Mouse (Mus musculus) MEL (cell line): ENCODE measurements around the gene Grin3b. TPM values are rescaled to one million over a fixed set of nuclear protein-coding genes. Genes with fewer than 3 reads are reported as not detected.

Experiments
- DNase-seq: peaks from one replicate; pipeline ENCODE4 v3.0.0; 2011; ENCODE audit warnings: low read depth, low spot score
- H3K27ac ChIP-seq: 2 replicates; pipeline ENCODE4 v1.5.1; 2012; ENCODE audit warnings: low read depth, mild to moderate bottlenecking, control low read depth, low read length, moderate library complexity; ENCODE audit not compliant: control insufficient read depth
- H3K27me3 ChIP-seq, 2 experiments: fragments of 150-350 bp in 1 of 2; sonication (generic) in 1 of 2; 2 replicates each; pipeline ENCODE4 v1.6.1; 2012; ENCODE audit warnings: low read length in 2 of 2, mild to moderate bottlenecking in 2 of 2, improper control_type of control experiment in 1 of 2, moderate library complexity in 1 of 2; ENCODE audit not compliant: insufficient read depth in 2 of 2, control insufficient read depth in 1 of 2
- H3K36me3 ChIP-seq, 2 experiments: 2 replicates each; pipeline ENCODE4 v1.6.1; 2012 to 2014; ENCODE audit warnings: low read length in 2 of 2, improper control_type of control experiment in 1 of 2, inconsistent platforms in 1 of 2, mild to moderate bottlenecking in 1 of 2; ENCODE audit not compliant: insufficient read depth in 2 of 2, control insufficient read depth in 1 of 2
- H3K4me1 ChIP-seq, 2 experiments: fragments of 150-350 bp in 1 of 2; sonication (generic) in 1 of 2; 2 replicates each; pipeline ENCODE4 v1.6.1; 2012; ENCODE audit warnings: low read length in 2 of 2, improper control_type of control experiment in 1 of 2, mild to moderate bottlenecking in 1 of 2; ENCODE audit not compliant: insufficient read depth in 2 of 2, control insufficient read depth in 1 of 2
- H3K4me3 ChIP-seq, 2 experiments: fragments of 150-350 bp in 1 of 2; sonication (generic) in 1 of 2; 2 replicates each; pipeline ENCODE4 v1.5.1; 2012; ENCODE audit warnings: low read depth in 2 of 2, low read length in 2 of 2, mild to moderate bottlenecking in 2 of 2, moderate library complexity in 2 of 2, control low read depth in 1 of 2, improper control_type of control experiment in 1 of 2; ENCODE audit not compliant: control insufficient read depth in 1 of 2, insufficient read depth in 1 of 2
- H3K79me2 ChIP-seq: 2 replicates; pipeline ENCODE4 v1.6.1; 2012; ENCODE audit warnings: mild to moderate bottlenecking, low read length, moderate library complexity; ENCODE audit not compliant: control insufficient read depth, poor library complexity, insufficient read depth
- H3K9ac ChIP-seq: 2 replicates; pipeline ENCODE4 v1.6.1; 2012; ENCODE audit warnings: low read depth, mild to moderate bottlenecking, control low read depth, low read length, moderate library complexity; ENCODE audit not compliant: control insufficient read depth, poor library complexity, severe bottlenecking
- H3K9me3 ChIP-seq: fragments of 150-350 bp; sonication (generic); replicated peaks from 2 replicates; pipeline ENCODE4 v1.6.1; 2012; ENCODE audit warnings: mild to moderate bottlenecking, low read length, improper control_type of control experiment, moderate library complexity; ENCODE audit not compliant: insufficient read depth
- BHLHE40 ChIP-seq: IDR thresholded peaks from 2 replicates; pipeline ENCODE4 v1.6.1; 2012; ENCODE audit warnings: low read depth, mild to moderate bottlenecking, inconsistent platforms, low read length, improper control_type of control experiment, borderline replicate concordance
- CHD1 ChIP-seq: IDR thresholded peaks from 2 replicates; pipeline ENCODE4 v1.6.1; 2012; ENCODE audit warnings: low read depth, mild to moderate bottlenecking, inconsistent platforms, low read length, improper control_type of control experiment
- CTCF ChIP-seq, 3 experiments: IDR thresholded peaks in 2 of 3; conservative IDR thresholded peaks in 1 of 3; 2 replicates each; pipeline ENCODE4 v1.5.1; 2011 to 2012; ENCODE audit warnings: low read length in 3 of 3, low read depth in 2 of 3, mild to moderate bottlenecking in 2 of 3, improper control_type of control experiment in 1 of 3, inconsistent platforms in 1 of 3, mixed read lengths in 1 of 3, moderate library complexity in 1 of 3; ENCODE audit not compliant: control insufficient read depth in 1 of 3, insufficient read depth in 1 of 3, poor library complexity in 1 of 3, severe bottlenecking in 1 of 3
- EP300 ChIP-seq, 2 experiments: IDR thresholded peaks; 2 replicates each; pipeline ENCODE4 v1.6.1; 2011; ENCODE audit warnings: improper control_type of control experiment in 2 of 2, low read length in 2 of 2, low read depth in 1 of 2, mild to moderate bottlenecking in 1 of 2
- ETS1 ChIP-seq: IDR thresholded peaks from 2 replicates; pipeline ENCODE4 v1.6.1; 2012; ENCODE audit warnings: low read depth, mild to moderate bottlenecking, inconsistent platforms, low read length, improper control_type of control experiment, moderate library complexity
- JUND ChIP-seq: IDR thresholded peaks from 2 replicates; pipeline ENCODE4 v1.6.1; 2011; ENCODE audit warnings: low read depth, mild to moderate bottlenecking, improper control_type of control experiment, low read length
- KAT2A ChIP-seq: conservative IDR thresholded peaks from 2 replicates; pipeline ENCODE4 v1.6.1; 2012; ENCODE audit warnings: low read depth, low read length, improper control_type of control experiment, inconsistent platforms
- MAFK ChIP-seq: IDR thresholded peaks from 2 replicates; pipeline ENCODE4 v1.6.1; 2011; ENCODE audit warnings: low read depth, mild to moderate bottlenecking, low read length, improper control_type of control experiment, borderline replicate concordance
- MAX ChIP-seq: IDR thresholded peaks from 2 replicates; pipeline ENCODE4 v1.6.1; 2011; ENCODE audit warnings: low read length, improper control_type of control experiment
- MAZ ChIP-seq: IDR thresholded peaks from 2 replicates; pipeline ENCODE4 v1.6.1; 2012; ENCODE audit warnings: low read depth, mild to moderate bottlenecking, inconsistent platforms, low read length, improper control_type of control experiment
- MEF2A ChIP-seq: IDR thresholded peaks from 2 replicates; pipeline ENCODE4 v1.6.1; 2014; ENCODE audit warnings: low read depth, mild to moderate bottlenecking, inconsistent platforms, low read length, improper control_type of control experiment; ENCODE audit not compliant: poor library complexity, insufficient replicate concordance, severe bottlenecking; ENCODE audit errors: extremely low read depth
- MXI1 ChIP-seq: IDR thresholded peaks from 2 replicates; pipeline ENCODE4 v1.6.1; 2011; ENCODE audit warnings: mild to moderate bottlenecking, low read depth, low read length, improper control_type of control experiment
- MYC ChIP-seq: IDR thresholded peaks from 2 replicates; pipeline ENCODE4 v1.6.1; 2011; ENCODE audit warnings: low read depth, mild to moderate bottlenecking, low read length, improper control_type of control experiment, moderate library complexity
- NELFE ChIP-seq: IDR thresholded peaks from 2 replicates; pipeline ENCODE4 v1.6.1; 2011; ENCODE audit warnings: low read depth, low read length, improper control_type of control experiment
- NRF1 ChIP-seq: IDR thresholded peaks from 2 replicates; pipeline ENCODE4 v1.6.1; 2014; ENCODE audit warnings: low read depth, mild to moderate bottlenecking, inconsistent platforms, low read length, improper control_type of control experiment, moderate library complexity; ENCODE audit not compliant: poor library complexity, insufficient read depth, severe bottlenecking
- POLR2A ChIP-seq, 2 experiments: IDR thresholded peaks; 2 replicates each; pipeline ENCODE4 v1.6.1; 2011 to 2012; ENCODE audit warnings: low read length in 2 of 2, mild to moderate bottlenecking in 2 of 2, control low read depth in 1 of 2, improper control_type of control experiment in 1 of 2, low read depth in 1 of 2, moderate library complexity in 1 of 2; ENCODE audit not compliant: control insufficient read depth in 1 of 2, insufficient read depth in 1 of 2, poor library complexity in 1 of 2
- POLR2AphosphoS2 ChIP-seq: IDR thresholded peaks from 2 replicates; pipeline ENCODE4 v1.6.1; 2011; ENCODE audit warnings: low read length, improper control_type of control experiment
- POLR2AphosphoS5 ChIP-seq: IDR thresholded peaks from 2 replicates; pipeline ENCODE4 v1.6.1; 2012; ENCODE audit warnings: low read depth, borderline replicate concordance, mild to moderate bottlenecking, inconsistent platforms, low read length, moderate library complexity, mixed read lengths
- RAD21 ChIP-seq: IDR thresholded peaks from 2 replicates; pipeline ENCODE4 v1.6.1; 2011; ENCODE audit warnings: mild to moderate bottlenecking, low read depth, low read length, improper control_type of control experiment
- RCOR1 ChIP-seq: IDR thresholded peaks from 2 replicates; pipeline ENCODE4 v1.6.1; 2012; ENCODE audit warnings: low read depth, mild to moderate bottlenecking, inconsistent platforms, low read length, improper control_type of control experiment
- SIN3A ChIP-seq: IDR thresholded peaks from 2 replicates; pipeline ENCODE4 v1.6.1; 2012; ENCODE audit warnings: low read length, improper control_type of control experiment, inconsistent platforms
- TBP ChIP-seq: IDR thresholded peaks from 2 replicates; pipeline ENCODE4 v1.8.0; 2011; ENCODE audit warnings: low read depth, low read length, improper control_type of control experiment
- UBTF ChIP-seq: IDR thresholded peaks from 2 replicates; pipeline ENCODE4 v1.6.1; 2012; ENCODE audit warnings: low read depth, mild to moderate bottlenecking, inconsistent platforms, low read length, improper control_type of control experiment, moderate library complexity, borderline replicate concordance; ENCODE audit not compliant: insufficient read depth
- USF1 ChIP-seq: IDR thresholded peaks from 2 replicates; pipeline ENCODE4 v1.6.1; 2014; ENCODE audit warnings: low read depth, mild to moderate bottlenecking, inconsistent platforms, low read length, improper control_type of control experiment, moderate library complexity
- USF2 ChIP-seq, 2 experiments: IDR thresholded peaks; 2 replicates each; pipeline ENCODE4 v1.6.1; 2011 to 2012; ENCODE audit warnings: improper control_type of control experiment in 2 of 2, low read length in 2 of 2, borderline replicate concordance in 1 of 2, inconsistent platforms in 1 of 2, low read depth in 1 of 2, mild to moderate bottlenecking in 1 of 2; ENCODE audit not compliant: insufficient read depth in 1 of 2
- ZC3H11A ChIP-seq: IDR thresholded peaks from 2 replicates; pipeline ENCODE4 v1.6.1; 2012; ENCODE audit warnings: low read depth, mild to moderate bottlenecking, inconsistent platforms, low read length, improper control_type of control experiment
- ZMIZ1 ChIP-seq: IDR thresholded peaks from 2 replicates; pipeline ENCODE4 v1.6.1; 2012; ENCODE audit warnings: low read depth, mild to moderate bottlenecking, inconsistent platforms, low read length, improper control_type of control experiment, moderate library complexity
- ZNF384 ChIP-seq: IDR thresholded peaks from 2 replicates; pipeline ENCODE4 v1.6.1; 2012; ENCODE audit warnings: low read depth, mild to moderate bottlenecking, inconsistent platforms, low read length, improper control_type of control experiment
- polyA plus RNA-seq, 2 experiments: library from polyadenylated mRNA; stranded (reverse) in 1 of 2; unstranded in 1 of 2; fragments of >175 nt in 1 of 2; fragments of >200 nt in 1 of 2; gene quantifications; 2 replicates each; pipeline versions ENCODE4 v1.2.1 to v1.2.4; 2012; ENCODE audit warnings: low replicate concordance in 2 of 2, low read depth in 1 of 2; ENCODE audit not compliant: insufficient read length in 2 of 2, insufficient read depth in 1 of 2, missing spikeins in 1 of 2
- total RNA-seq: library from RNA; depleted of rRNA; stranded (reverse); fragments of 300-350 nt; gene quantifications from 2 replicates; pipeline ENCODE4 v1.2.3, GENCODE M21; 2012

Grin3b gene
- total and polyA plus RNA-seq, 3 experiments = 0.42 to 1.1 TPM; not detected in 1

DNA sequence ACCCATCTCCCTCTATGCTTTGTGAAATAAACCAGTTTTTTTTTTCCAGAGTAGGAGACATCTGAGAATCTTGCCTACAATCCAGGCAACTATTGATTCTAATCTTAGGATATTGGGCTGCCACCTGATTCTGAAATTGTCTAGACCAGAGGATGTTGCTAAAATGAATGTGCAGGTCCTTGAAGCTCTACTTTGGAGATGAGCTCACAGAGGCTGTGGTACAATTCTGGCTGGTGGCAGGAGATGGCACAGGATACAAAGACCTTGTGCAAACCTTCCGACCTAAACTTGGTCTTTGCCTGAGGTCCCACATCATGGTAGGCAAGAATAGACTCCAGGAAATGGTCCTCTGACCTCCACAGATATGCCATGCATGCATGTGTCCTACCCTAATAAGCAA lies 25.1 kb downstream of the Grin3b start:
- Histone ChIP-seq H3K79me2 (peaks cover 5% of the 10 kb centered on the region; the same call in 1 of the 2 replicates), H3K9ac (peak overlapping the region; percentile 66; the same call in 1 of the 2 replicates), H3K27me3 (no peaks in the 10 kb centered on the region), H3K4me3 (no peak overlapping the region), H3K9me3 (no peaks in the 10 kb centered on the region), H3K36me3 (peaks cover 0 to 17% of the 10 kb centered on the region in 2 experiments; a peak in 2 of 4 replicates), H3K4me1 (peaks cover 14 to 26% of the 10 kb centered on the region in 2 experiments), H3K27ac (peak overlapping the region; percentile 93)
- DNase-seq = no peak
- no peak for TF ChIP-seq BHLHE40
- TF ChIP-seq POLR2A (IDR thresholded peaks at IDR 0.05; ENCODE audit: control insufficient read depth in 1 of 2, insufficient read depth in 1 of 2, low read depth in 1 of 2, low read length in 2 of 2, poor library complexity in 1 of 2) = no peak

GRCm38 (mm10) chr10:79996272-79997033 lies 25.9 kb downstream of the Grin3b start, which contains the start of gene Abca7:
Abca7 (plus strand) TSS chr10:79996494.
- peaks cover 5% of the 10 kb centered on the region; the same call in 1 of the 2 replicates for H3K79me2 ChIP-seq
- H3K36me3 ChIP-seq = peaks cover 0 to 17% of the 10 kb centered on the region in 2 experiments; a peak in 2 of 4 replicates
- no peaks in the 10 kb centered on the region for H3K27me3 ChIP-seq
- peak within 1 kb of the TSS; percentile 93 for H3K27ac ChIP-seq
- peak within 1 kb of the TSS; percentile 86 for H3K9ac ChIP-seq
- peak within 1 kb of the TSS; percentile 73 to 88 for H3K4me3 ChIP-seq
- H3K4me1 ChIP-seq = peaks cover 14 to 26% of the 10 kb centered on the region in 2 experiments
- no peaks in the 10 kb centered on the region for H3K9me3 ChIP-seq
- peak; percentile 98 for DNase-seq
- no peak for TF ChIP-seq MXI1
- TF ChIP-seq ETS1 = no peak
- peak; percentile 75 for TF ChIP-seq TBP
- 0 out of 2 replicates have a peak, but pooled peaks have one; percentile 52 for TF ChIP-seq CHD1
- no peak for TF ChIP-seq MAFK
- no peak for TF ChIP-seq USF1
- TF ChIP-seq NELFE = peak; percentile 59
- no peak for TF ChIP-seq MYC
- TF ChIP-seq USF2 (IDR thresholded peaks at IDR 0.05; ENCODE audit: borderline replicate concordance in 1 of 2, insufficient read depth in 1 of 2, low read depth in 1 of 2, low read length in 2 of 2) = no peak
- no peak for TF ChIP-seq RCOR1
- no peak for TF ChIP-seq BHLHE40
- TF ChIP-seq RAD21 = no peak
- TF ChIP-seq JUND = 0 out of 2 replicates have a peak, but pooled peaks have one; percentile 11
- no peak for TF ChIP-seq ZC3H11A
- TF ChIP-seq POLR2AphosphoS2 = no peak
- TF ChIP-seq POLR2AphosphoS5 = no peak
- no peak for TF ChIP-seq ZNF384
- no peak for TF ChIP-seq MEF2A
- TF ChIP-seq NRF1 = no peak
- no peak; a peak in 1 of 4 replicates for TF ChIP-seq EP300 (IDR thresholded peaks at IDR 0.05; ENCODE audit: low read depth in 1 of 2, low read length in 2 of 2)
- TF ChIP-seq SIN3A = peak; percentile 97
- TF ChIP-seq POLR2A (IDR thresholded peaks at IDR 0.05; ENCODE audit: control insufficient read depth in 1 of 2, insufficient read depth in 1 of 2, low read depth in 1 of 2, low read length in 2 of 2, poor library complexity in 1 of 2) = peak in 1 of 2 experiments; percentile 43; a peak in 2 of 4 replicates
- TF ChIP-seq ZMIZ1 = no peak; the same call in 1 of the 2 replicates
- TF ChIP-seq MAX = no peak
- TF ChIP-seq CTCF (IDR thresholded peaks at IDR 0.05 in 2 of 3, conservative IDR thresholded peaks at IDR 0.05 in 1 of 3; ENCODE audit: control insufficient read depth in 1 of 3, insufficient read depth in 1 of 3, low read depth in 2 of 3, low read length in 3 of 3, poor library complexity in 1 of 3, severe bottlenecking in 1 of 3) = no peak
- no peak; the same call in 1 of the 2 replicates for TF ChIP-seq MAZ
- TF ChIP-seq KAT2A = no peak
- TF ChIP-seq UBTF = no peak
